Mouse (Mus musculus): ENCODE results near the gene Abhd2.
A peak's percentile ranks its signal among the peaks of the same experiment; 100 is the strongest.

Gene Abhd2

DNA sequence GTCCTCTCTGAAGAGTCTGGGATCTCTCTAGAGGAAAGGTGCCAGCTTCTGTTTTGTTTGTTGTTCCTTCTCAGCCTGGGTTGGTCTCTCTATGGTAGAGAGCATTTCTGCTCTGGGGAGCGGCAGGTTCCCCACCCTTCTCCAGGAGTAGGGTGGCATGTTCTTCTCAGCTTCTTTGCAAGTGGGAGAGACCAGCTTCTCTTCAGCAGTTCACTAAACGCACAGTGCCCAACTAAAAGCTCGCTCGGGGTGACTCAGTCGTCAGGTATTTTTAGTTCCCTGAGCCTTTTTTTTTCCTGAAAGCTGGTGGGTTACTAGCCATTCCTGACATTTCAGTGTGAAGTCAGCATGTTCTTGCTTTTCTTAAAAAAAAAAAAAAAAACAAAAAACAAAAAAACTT is 15.4 kb downstream of the Abhd2 start:
- DNase-seq (ENCODE audit: low read depth in 1 of 2, low spot score in 2 of 2) = no peak

DNA sequence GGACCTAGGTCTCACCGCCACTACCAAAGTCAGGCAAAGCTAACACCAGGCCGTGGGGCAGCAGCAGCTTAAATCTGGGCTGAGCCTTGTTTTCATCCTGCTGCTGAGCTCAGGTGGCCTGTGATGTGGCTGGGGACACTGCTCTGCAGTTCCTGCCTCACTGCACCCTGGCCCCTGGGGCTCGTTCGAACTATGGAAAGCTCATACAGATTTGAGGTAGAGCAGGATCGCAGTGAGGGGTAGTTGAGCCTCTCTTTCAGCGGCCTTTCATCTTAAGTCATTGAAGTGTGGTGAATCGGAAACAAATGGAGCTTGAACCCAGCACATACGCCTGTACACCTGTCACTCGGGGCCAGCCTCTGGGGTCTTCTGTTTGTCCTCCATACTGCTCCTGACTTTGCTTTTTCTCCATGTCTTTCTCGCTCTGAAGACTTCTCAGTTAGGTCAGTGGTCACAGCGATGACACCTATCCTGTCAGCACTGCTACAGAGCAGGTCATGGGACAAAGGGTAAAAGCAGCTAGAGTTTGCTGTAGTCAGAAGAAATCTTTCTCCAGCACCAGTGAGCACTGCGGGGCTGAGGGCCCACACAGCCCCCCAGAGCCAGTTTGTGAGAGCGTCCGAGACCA is 20.7 kb downstream of the Abhd2 start:
- DNase-seq (ENCODE audit: low read depth in 1 of 2, low spot score in 2 of 2) = no peak

DNA sequence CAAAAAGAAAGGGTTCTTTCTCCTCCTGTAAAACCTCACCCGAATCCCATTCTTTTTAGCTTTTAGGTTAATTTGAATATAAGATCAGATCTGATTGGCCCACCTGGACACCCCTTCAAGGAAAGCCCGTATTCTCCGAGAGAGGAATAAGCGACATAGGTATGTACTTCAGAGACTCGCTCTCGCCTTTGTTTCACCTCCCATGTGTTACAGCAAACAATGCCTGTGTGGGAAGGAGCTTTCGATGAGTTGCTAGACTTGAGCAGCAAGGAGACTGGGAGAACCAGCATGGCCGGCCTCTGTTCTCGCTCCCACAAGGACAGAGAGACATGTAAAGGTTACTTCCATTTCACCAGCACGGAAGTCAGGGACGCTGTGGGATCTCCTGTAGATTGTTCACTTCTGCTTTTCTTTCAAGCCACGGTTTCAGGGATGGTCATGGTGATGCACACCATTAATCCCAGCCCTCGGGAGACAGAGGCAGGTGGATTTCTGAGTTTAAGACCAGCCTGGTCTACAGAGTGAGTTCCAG is 21.5 kb downstream of the Abhd2 start:
- DNase-seq (ENCODE audit: low read depth in 1 of 2, low spot score in 2 of 2) = no peak

DNA sequence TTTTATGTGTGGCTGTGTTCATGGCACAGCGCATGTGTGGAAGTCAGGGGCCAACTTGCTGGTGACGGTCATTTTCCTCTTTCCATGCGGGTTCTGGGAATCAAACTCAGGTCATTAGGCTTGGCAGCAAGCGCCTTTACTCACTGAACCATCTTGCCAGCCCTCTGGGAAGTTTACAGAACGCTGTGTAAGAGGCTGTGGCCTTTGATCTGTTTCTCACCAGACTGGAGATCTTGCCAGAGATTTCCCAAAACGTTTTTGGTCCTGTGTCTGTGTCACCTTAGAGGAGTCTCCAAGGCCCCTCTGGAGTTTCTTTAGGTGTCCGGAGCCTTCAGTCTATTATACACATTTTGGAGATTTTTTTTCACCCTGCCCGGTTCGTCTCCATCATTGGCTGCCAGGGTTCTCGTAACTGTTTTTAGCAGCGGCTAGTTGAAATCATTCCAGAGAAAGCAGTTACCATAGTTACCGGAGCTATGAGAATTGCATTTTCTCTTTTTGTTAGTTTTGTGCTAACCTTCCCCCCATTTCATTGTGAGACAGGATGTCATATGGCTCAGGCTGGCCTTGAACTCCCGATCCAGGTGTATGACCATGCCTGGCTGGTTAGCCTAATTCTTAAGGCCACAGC is 22.3 kb downstream of the Abhd2 start:
- no peak for DNase-seq (ENCODE audit: low read depth in 1 of 2, low spot score in 2 of 2)

DNA sequence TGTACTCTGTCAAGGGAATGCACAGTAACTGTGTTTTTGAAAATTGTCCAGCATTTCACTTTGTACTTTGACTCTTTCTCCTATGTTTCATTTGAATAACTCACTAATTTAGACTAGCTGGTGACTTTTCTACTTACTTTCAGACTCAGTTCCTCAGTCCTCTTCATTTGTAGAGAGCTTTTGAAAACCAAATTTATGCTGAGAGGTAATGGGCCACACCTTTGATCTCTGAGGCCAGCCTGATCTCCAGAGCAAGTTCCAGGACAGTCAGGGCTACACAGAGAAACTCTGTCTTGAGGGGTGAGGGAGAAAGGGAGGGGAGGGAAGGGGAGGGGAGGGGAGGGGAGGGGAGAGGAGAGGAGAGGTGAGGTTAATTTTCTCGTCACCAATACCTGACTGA is 25.7 kb downstream of the Abhd2 start:
- DNase-seq (ENCODE audit: low read depth in 1 of 2, low spot score in 2 of 2) = no peak

DNA sequence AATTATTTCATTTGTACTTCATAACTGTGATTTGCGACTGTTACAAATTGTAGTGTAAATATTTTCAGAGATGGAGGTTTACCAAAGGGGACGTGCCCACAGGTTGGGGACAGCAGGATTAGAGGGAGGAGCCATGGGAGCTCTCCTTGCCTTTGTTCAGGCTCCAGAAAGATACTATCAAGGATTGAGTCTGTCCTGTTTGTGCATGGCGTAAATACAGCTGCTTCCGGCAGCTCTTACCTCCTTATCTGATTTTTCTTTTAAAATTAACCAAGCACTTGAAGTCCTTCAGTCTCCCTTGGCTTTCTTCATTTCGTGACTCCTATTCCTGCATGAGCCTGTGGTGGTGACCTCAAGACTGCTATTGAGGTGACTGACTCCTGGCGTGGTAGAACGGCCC is 26.5 kb downstream of the Abhd2 start:
- DNase-seq (ENCODE audit: low read depth in 1 of 2, low spot score in 2 of 2) = no peak

DNA sequence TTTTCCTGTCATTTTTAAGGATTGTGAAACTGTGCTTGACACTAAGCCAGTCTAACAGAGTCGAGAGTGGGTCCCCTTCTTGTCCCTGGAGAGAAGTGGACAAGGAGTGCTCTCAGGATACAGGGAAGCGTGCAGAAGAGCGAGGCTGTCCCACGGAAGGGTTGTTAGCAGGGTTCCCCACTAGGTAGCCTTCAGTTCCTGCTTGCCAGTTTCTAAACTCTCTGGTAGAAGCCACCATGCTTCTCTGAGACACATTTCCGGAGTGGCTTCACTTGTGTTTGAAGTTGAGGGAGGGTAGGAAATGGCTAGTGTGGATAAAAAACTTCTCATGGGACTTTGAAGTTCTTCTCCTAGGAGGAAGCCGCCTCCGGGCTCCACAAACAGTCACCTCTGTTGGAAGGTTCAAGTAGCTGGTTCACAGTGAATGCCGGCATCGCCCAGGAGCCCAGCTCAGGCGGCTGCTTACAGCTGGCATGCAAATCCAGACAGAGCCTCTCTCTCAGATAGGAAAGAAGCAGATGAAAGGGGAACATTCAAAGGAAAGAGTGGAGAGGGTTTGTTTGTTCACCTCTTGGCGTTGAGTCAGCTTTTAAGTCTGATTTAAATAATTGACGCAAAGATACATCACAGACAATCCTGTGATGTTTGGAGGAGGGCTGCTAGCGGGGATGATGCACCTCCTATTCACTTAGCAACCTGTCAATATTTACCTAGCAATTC is 27.6 kb downstream of the Abhd2 start:
- no peak for DNase-seq (ENCODE audit: low read depth in 1 of 2, low spot score in 2 of 2)

DNA sequence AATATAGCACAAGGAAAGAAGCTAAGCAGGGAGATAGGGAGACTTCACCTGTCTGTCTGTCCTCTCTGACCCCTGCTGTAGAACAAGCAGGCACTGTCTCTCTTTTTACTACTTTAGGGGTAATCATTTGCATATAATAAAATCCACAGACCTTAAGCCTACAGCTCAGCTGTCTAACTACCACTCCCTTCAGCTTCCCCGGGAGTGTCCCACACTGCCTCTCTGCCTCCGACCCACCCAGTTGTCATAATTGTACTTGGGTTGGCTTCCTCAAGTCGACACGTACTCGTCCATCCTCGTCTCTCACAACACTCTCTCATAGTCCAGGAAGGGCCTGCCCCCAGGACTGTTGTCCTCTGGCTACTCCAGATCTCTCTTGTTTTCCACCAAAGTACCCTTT is 29.1 kb downstream of the Abhd2 start:
- DNase-seq (ENCODE audit: low read depth in 1 of 2, low spot score in 2 of 2) = no peak

DNA sequence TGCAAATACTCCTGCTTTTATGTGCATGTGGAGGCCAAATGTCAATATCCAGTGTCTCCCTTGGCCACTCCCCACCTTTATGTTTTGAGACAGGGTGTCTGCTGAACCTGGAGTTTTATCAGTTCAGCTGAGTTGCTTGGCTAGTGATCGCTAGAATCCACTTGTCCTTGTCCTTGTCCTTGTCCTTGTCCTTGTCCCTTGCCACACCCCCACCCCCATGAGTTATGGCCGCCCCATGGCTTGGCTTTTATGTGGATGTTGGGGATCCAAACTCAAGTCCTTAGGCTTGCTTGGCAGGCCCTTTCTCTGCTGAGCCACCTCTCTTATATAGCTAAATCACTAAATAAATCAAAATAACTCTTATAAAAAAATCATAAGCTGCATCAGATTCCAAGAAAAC is 29.6 kb downstream of the Abhd2 start:
- no peak for DNase-seq (ENCODE audit: low read depth in 1 of 2, low spot score in 2 of 2)

DNA sequence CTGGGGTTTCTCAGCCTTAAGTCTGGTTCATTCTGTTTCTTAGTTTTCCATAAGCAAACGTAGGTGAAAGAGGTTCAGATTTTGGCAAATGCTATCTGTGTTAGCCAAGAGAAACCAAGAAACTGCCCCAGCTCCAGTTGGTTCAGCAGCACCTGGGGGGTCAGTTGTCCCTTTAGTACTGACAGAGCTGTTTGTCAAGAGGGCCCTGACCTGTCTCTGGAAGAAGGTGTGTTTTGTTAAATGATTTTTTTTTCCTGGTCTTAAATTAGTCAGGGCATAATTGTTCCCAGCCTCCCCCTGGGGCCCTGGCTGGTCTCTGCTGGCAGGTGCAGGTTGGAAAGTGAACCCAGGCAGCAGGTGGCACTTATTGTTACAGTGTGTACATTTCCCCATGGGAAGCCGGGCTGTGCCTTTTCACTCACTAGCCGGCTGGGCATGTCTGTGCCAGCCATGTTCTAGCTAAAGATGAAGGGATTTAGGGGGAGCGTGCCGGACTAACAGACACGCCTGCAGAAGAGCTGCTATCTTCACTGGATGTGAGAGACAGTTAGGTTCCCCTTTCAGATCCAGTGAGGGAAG is 30.3 kb downstream of the Abhd2 start:
- DNase-seq (ENCODE audit: low read depth in 1 of 2, low spot score in 2 of 2) = no peak

DNA sequence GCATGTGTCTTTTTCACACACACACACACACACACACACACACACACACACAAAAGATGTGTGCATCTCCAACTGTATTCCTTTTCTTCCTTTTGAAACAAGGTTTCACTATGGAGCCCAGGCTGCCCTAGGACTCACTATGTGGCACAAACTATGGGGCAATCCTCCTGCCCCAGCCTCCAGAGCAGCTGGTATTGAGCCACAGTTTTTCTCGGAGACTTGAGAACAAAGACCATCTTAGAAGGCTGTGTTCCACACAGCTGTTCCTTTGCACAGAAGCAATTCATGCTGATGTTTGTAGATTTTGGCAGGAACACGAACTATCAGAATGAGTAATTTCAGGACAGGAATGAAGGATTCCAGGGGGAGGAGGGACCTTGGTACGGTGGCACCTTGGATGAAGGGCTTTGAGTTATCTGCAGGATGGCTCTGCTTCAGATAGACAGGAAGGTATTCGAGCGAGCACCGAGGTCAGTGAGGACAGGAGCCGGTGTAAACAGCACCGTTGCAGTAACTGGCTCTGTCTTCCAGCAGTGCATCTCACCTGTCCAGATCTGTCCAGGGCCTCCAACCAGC is 35.5 kb downstream of the Abhd2 start:
- DNase-seq (ENCODE audit: low read depth in 1 of 2, low spot score in 2 of 2) = no peak

DNA sequence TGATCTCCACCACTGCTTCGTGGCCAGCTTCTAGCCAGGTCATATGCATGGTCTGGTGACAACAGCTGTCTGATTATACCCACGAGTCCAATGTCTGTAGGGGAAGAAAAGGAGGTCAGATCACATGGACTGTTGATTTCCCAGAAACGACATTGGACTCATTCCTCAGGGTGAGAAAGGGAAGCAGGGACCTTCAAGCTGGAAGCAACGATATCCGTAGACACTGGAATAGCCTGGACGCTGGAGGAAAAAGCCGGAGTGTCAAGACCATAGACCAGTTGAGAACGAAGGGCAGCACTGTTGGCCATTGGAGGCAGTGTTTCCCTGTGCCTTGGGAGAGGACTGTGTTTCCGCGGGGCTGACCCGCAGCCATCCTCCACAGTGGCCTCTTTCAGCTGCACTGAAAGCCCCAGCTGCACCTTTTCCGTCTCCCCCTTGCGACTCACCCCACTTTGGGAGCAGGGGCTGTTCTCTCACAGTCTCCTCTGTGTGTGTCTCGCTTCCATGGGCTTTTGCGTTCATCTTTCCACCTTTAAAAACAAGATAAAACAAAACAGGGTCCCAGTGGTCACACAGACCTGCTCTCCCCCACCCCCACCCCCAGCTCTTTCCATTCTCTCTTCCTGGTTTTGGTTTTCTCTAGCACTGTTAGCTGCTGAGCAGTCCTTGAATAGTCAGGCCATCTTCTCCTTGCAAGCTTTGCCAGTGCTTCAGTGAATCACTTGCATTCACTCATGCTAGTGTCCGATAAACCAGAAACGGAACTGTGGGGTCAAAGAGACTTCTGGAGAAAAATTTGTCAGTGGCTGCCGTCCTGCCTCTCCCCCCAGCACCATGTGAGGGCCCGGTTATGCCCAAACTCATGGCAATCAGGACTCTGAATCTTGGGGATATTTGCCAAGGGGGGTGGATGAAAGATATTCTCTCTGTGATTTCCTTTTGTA is 36.5 kb downstream of the Abhd2 start:
- no peak for DNase-seq (ENCODE audit: low read depth in 1 of 2, low spot score in 2 of 2)

DNA sequence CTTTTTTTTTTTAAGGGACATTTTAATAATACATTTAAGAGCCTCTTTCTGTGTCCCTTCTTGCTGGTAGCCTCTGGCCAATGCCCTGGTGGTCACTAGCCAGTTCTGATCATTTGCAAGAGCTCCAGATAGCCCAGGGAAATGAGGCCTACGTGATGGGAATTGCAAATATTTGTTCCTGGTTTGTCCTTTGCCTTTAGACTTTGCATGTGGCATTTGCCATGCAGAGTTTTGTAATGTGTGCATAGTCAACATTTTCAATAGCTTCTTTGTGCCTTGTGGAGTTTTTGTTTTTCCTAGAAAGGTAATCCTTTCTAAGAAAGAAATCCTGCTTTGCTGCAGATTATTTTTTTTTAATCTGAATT is 37.2 kb downstream of the Abhd2 start:
- DNase-seq (ENCODE audit: low read depth in 1 of 2, low spot score in 2 of 2) = no peak

DNA sequence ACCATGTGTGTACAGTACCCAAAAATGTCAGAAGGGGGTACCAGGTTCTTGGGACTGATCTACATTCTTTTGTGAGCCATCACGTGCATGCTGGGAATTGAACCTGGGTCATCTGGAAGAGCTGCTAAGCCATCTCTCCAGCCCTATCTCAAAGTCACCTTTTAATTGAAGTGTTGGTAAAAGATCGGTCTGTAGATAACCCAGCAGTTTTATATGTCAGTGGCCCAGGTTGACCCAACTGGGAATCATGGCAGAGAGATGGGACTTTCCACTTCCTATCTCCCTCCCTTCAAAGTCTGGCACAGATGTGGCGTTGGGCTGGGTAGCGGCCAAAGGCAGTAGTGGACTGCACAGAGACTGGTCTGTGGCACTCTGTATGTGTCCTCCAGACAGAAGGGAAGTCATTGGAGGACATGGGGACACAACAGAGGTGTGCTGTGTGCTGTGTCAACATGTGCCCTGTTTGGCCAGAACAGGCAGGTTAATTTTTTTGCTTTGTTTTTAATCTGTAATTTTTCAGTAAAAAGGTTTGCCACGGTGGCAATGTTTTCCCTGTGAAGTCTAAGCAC is 38.5 kb downstream of the Abhd2 start:
- no peak for DNase-seq (ENCODE audit: low read depth in 1 of 2, low spot score in 2 of 2)

DNA sequence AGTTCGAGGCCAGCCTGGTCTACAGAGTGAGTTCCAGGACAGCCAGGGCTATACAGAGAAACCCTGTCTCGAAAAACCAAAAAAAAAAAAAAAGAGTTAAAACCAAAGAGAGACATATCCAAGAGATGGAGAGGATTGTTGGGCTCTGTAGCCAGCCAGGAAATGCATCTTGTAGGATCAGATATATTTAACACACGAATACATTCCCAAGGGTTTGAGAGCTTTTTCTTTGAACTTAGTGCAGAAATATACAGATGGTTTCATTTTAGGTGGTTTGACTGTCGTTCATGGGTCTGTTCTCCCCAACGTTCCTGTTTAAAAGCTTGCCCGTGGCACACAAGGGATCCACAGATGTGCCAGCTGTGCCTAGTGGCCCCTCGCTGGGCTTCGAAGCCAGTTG is 39.2 kb downstream of the Abhd2 start:
- DNase-seq (ENCODE audit: low read depth in 1 of 2, low spot score in 2 of 2) = no peak

DNA sequence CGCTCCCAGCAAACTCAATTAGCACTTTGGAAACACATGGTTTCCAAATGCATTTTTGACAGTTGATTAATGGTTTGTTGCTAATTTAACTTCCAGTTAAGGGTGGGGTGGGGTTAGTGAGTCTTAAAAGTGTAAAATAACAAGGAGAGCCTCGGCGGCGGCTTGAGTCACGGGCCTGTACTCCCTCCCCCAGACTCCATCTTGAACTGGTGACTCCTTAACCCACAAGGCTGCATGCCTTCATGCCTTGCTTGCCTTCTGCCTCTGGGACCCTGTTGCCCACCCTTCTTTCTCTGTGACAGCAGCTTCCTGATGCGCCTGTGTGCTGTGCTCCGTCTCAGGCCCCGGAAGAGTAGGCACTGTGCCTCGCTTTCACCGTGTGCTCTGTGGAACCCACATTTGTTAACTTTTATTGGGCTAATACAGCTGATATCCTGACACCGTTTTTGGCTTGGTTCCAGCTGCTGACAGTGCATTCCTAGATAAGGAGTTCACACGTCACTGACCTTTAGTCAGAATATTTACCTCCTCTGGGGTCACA is 40.6 kb downstream of the Abhd2 start:
- DNase-seq (ENCODE audit: low read depth in 1 of 2, low spot score in 2 of 2) = no peak

DNA sequence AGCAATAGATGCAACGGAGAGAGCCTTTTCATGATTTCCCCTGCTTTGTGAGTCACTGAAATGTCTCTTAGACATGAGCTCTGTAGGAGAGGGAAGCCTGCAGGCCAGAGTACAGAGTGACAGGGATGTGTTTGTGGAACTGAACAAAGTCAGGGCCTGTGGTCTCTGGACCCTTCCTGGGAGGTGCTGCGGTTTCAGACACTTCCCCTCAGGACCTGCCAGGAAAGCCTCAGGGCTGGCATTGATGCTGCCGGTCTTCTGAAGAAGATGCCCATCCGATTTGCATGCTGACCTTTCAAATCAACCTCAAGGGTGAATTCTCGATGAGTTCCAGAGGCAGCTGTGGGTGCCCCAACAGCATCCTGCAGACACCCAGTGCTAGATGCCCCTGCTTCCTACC is 41.5 kb downstream of the Abhd2 start:
- DNase-seq (ENCODE audit: low read depth in 1 of 2, low spot score in 2 of 2) = peak; percentile 35 to 50

DNA sequence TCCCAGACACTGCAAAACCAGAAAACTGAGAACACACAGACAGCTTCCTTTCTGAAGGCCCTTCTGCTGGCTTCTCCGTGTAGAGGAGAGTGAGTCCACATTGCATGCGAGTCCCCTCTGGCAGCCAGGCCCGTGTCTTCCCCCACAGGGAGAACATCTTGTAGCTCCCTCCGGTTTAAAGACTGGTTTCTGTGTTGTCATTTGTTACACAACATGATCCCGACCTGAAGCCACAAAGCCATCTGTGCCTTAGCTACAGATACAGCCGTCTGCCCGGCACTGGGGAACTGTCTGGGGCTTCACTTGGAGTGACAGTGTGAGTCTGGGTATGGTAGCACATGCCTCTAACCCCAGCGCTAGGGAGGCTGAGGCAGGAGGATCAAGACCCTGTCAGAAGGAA is 42.1 kb downstream of the Abhd2 start:
- DNase-seq (ENCODE audit: low read depth in 1 of 2, low spot score in 2 of 2) = no peak

DNA sequence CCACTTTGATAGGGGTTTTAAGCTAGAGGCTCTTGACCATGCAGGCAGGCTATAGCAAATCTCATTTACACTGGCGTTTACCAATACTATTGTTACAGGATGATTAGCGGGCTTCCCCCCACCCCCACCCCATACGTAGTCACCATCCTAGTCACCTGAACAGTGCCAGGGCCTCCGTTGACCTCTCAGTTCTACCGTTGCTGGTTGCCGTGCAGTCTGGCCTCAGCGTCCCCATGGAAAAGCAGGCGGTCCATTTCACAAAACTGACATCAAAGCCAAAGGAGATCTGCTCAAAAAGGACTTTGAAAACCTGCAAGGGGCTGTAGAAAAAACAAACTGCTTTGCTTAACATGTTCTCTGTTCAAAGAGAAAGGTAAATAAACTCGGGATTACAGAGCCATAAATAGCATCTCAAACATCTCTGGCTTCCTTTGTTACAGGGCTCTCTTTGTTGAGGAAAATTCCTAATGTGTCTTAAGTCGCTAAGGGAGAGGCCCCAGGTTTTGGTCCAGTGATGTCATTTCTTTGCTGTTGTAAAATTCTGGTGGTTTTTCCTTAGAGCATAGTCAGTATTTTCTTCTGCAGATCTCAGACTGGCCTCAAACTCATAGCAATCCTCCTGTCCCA is 43.2 kb downstream of the Abhd2 start:
- no peak for DNase-seq (ENCODE audit: low read depth in 1 of 2, low spot score in 2 of 2)

DNA sequence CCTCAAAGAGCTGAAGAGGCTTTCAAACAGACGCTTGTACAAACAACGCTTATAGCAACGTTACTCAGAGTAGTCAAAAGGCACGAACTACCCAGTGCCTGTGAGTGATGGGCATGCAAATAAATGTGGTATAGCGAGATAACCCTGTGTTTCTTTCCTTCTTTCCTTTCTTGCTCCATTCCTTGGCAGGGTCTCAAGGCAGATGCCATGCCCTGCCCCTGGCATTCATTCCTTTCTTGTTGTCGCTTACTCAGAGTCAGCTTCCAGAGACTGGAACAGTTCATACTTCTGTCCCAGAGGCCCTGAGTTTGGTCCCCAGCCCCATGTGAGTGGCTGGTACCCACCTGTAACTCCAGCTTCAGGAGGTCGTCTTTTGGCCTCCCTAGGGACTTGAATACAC is 44.6 kb downstream of the Abhd2 start:
- no peak for DNase-seq (ENCODE audit: low read depth in 1 of 2, low spot score in 2 of 2)
